Mouse (Mus musculus) liver, adult 2 months (tissue): ENCODE measurements around the gene 4930442H23Rik. TPM values are rescaled to one million over a fixed set of nuclear protein-coding genes. Genes with fewer than 3 reads are reported as not detected.
A peak's percentile ranks its signal among the peaks of the same experiment; 100 is the strongest.
"Not testable (repeated sequence)": the region's sequence is repeated elsewhere in the genome, so short reads cannot be mapped to it uniquely, and the experiment has no call there.

Source experiments
- DNase-seq: peaks from one replicate; pipeline ENCODE4 v3.0.0-alpha.2; 2011; ENCODE audit warnings: low read depth, low spot score; ENCODE audit errors: extremely low read depth
- H3K27ac ChIP-seq: fragments of 200-500 bp; replicated peaks from 2 replicates; pipeline ENCODE4 v1.5.1; 2012; ENCODE audit warnings: low read depth, mild to moderate bottlenecking, control low read depth, inconsistent platforms, low read length; ENCODE audit not compliant: insufficient read depth
- H3K27me3 ChIP-seq: fragments of 200-500 bp; 2 replicates; pipeline ENCODE4 v1.6.1; 2012; ENCODE audit warnings: mild to moderate bottlenecking, moderate library complexity, low read length, inconsistent platforms; ENCODE audit not compliant: control insufficient read depth, insufficient read depth
- H3K36me3 ChIP-seq: fragments of 200-500 bp; 2 replicates; pipeline ENCODE4 v1.6.1; 2012; ENCODE audit warnings: low read length, inconsistent platforms; ENCODE audit not compliant: control insufficient read depth, insufficient read depth
- H3K4me1 ChIP-seq: fragments of 200-500 bp; 2 replicates; pipeline ENCODE4 v1.6.1; 2011; ENCODE audit warnings: low read length; ENCODE audit not compliant: control insufficient read depth, insufficient read depth
- H3K4me3 ChIP-seq: fragments of 200-500 bp; 2 replicates; pipeline ENCODE4 v1.5.1; 2011; ENCODE audit warnings: low read depth, mild to moderate bottlenecking, control low read depth, low read length, moderate library complexity; ENCODE audit not compliant: insufficient read depth
- H3K79me2 ChIP-seq: fragments of 200-500 bp; 2 replicates; pipeline ENCODE4 v1.6.1; 2012; ENCODE audit warnings: inconsistent platforms, mild to moderate bottlenecking, low read length, moderate library complexity; ENCODE audit not compliant: control insufficient read depth, insufficient read depth
- H3K9ac ChIP-seq: fragments of 200-500 bp; 2 replicates; pipeline ENCODE4 v1.6.1; 2012; ENCODE audit warnings: low read depth, mild to moderate bottlenecking, control low read depth, inconsistent platforms, low read length
- CTCF ChIP-seq: fragments of 200-500 bp; IDR thresholded peaks from 2 replicates; pipeline ENCODE4 v1.5.1; 2011; ENCODE audit warnings: low read depth, low read length, control low read depth
- POLR2A ChIP-seq: fragments of 200-500 bp; IDR thresholded peaks from 2 replicates; pipeline ENCODE4 v1.6.1; 2011; ENCODE audit warnings: low read length, control low read depth; ENCODE audit not compliant: insufficient read depth; ENCODE audit errors: extremely low read depth
- WGBS: fragments of 180-500 bp; shearing (Covaris S2); methylation state at CpG from one replicate; pipeline ENCODE4 v1.1.7; 2018; 5-methylcytosine and 5-hydroxymethylcytosine counted together
- polyA plus RNA-seq: library from polyadenylated mRNA; depleted of rRNA; stranded (reverse); fragments of >200 nt; gene quantifications from 2 replicates; pipeline ENCODE4 v1.2.3, GENCODE M21; 2012
- total RNA-seq: library from RNA; depleted of rRNA; stranded (reverse); fragments of >200 nt; gene quantifications from 2 replicates; pipeline ENCODE4 v1.2.3, GENCODE M21; 2014

Gene 4930442H23Rik
- total and polyA plus RNA-seq, 2 experiments: not detected

- H3K4me3 ChIP-seq: no peak overlapping the region
- peaks cover 4% of the 10 kb centered on the region; the same call in 1 of the 2 replicates for H3K27me3 ChIP-seq
- H3K4me1 ChIP-seq: peaks cover 13% of the 10 kb centered on the region
- no peaks in the 10 kb centered on the region for H3K79me2 ChIP-seq
- TF ChIP-seq POLR2A (no peak), CTCF (no peak)
- H3K27ac ChIP-seq: no peak overlapping the region
- 25% methylated on average over 20 of the region's 20 CpGs for WGBS
- no peak overlapping the region for H3K9ac ChIP-seq
- H3K36me3 ChIP-seq: no peaks in the 10 kb centered on the region
- DNase-seq: no peak
These were observed 46.2 kb upstream of the 4930442H23Rik start for GRCm38 (mm10) chr10:81229735-81230437.

GRCm38 (mm10) chr10:81223731-81224130 lies 40.1 kb upstream of the 4930442H23Rik start:
- WGBS: 63% methylated on average over 2 of the region's 2 CpGs
- not testable (repeated sequence) for H3K79me2 ChIP-seq, H3K27ac ChIP-seq, H3K4me1 ChIP-seq, H3K4me3 ChIP-seq, H3K9ac ChIP-seq, DNase-seq, H3K36me3 ChIP-seq, H3K27me3 ChIP-seq

GRCm38 (mm10) chr10:81221402-81222015 lies 37.9 kb upstream of the 4930442H23Rik start:
- H3K9ac ChIP-seq: no peak overlapping the region
- H3K4me3 ChIP-seq: no peak overlapping the region
- no peaks in the 10 kb centered on the region for H3K36me3 ChIP-seq
- no peaks in the 10 kb centered on the region for H3K79me2 ChIP-seq
- WGBS: 78% methylated on average over 5 of the region's 5 CpGs
- no peaks in the 10 kb centered on the region for H3K4me1 ChIP-seq
- no peak overlapping the region for H3K27ac ChIP-seq
- H3K27me3 ChIP-seq: no peaks in the 10 kb centered on the region
- DNase-seq: no peak
- TF ChIP-seq CTCF (no peak), POLR2A (no peak)

- Histone ChIP-seq H3K4me1 (no peaks in the 10 kb centered on the region), H3K27me3 (no peaks in the 10 kb centered on the region), H3K27ac (no peak overlapping the region), H3K36me3 (no peaks in the 10 kb centered on the region), H3K4me3 (no peak overlapping the region), H3K9ac (no peak overlapping the region), H3K79me2 (no peaks in the 10 kb centered on the region)
- WGBS: 25% methylated on average over 7 of the region's 7 CpGs
- TF ChIP-seq CTCF (peak; percentile 87), POLR2A (no peak)
- DNase-seq: peak; percentile 24
These were observed 34.3 kb upstream of the 4930442H23Rik start for GRCm38 (mm10) chr10:81217964-81218363.

- not testable (repeated sequence) for H3K36me3 ChIP-seq, H3K9ac ChIP-seq, H3K27ac ChIP-seq, H3K27me3 ChIP-seq, H3K4me1 ChIP-seq, H3K4me3 ChIP-seq, H3K79me2 ChIP-seq
- 7% methylated on average over 1 of the region's 1 CpGs for WGBS
- DNase-seq: peak; percentile 17
- peak; percentile 65; the same call in 1 of the 2 replicates for TF ChIP-seq CTCF
These were observed 33.6 kb upstream of the 4930442H23Rik start for GRCm38 (mm10) chr10:81217267-81217666.

GRCm38 (mm10) chr10:81216810-81217209 lies 33.2 kb upstream of the 4930442H23Rik start:
- WGBS: 84% methylated on average over 6 of the region's 6 CpGs

More at GRCm38 (mm10) chr10:81216810-81217209, 33.2 kb upstream of the 4930442H23Rik start:
- TF ChIP-seq CTCF: no peak
- TF ChIP-seq POLR2A: no peak
- no peak overlapping the region for H3K9ac ChIP-seq
- H3K4me3 ChIP-seq: no peak overlapping the region
- no peaks in the 10 kb centered on the region for H3K27me3 ChIP-seq
- H3K27ac ChIP-seq: no peak overlapping the region
- no peaks in the 10 kb centered on the region for H3K4me1 ChIP-seq
- DNase-seq: no peak
- no peaks in the 10 kb centered on the region for H3K36me3 ChIP-seq
- no peaks in the 10 kb centered on the region for H3K79me2 ChIP-seq
